ENCODE assay signal across 13 mouse cellular contexts in the genomic region with DNA sequence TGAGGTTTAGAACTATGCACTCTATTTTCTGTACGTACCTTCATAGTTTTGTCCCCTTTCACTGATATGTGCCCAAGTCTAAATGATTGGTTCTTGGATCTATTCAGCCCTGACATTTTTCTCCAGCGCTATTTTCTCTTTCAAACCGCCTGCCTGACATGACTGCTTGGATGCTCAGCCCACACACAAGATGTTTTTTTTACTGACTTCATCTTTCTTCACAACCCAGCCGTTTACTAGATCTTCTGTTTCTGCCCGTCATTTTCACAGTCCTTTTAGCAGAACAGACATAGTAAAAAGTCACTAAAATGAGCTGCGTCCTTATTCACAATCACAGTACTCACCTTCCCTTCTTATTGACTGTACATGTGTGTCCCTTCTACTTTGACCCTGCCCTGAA.
"Had no signal": no experiment of that assay in that cellular context is flagged by ENCODE, and none has a peak within 500 bp of the region (broad histone marks: within the 10 kb centered on the region; RNA-seq: fewer than 3 reads in every experiment).

No protein-coding gene starts in this region.

- H3K4me3 ChIP-seq: limb, embryonic 12.5 days; limb, embryonic 15.5 days had no signal

- H3K27ac ChIP-seq: kidney, postnatal 0 days; limb, embryonic 12.5 days; limb, embryonic 15.5 days; liver, embryonic 14.5 days; macrophage had no signal

- DNase-seq: kidney, adult 2 months; kidney, postnatal 25 days; liver, postnatal 0 days; lung, embryonic 14.5 days; midbrain, embryonic 14.5 days; thymus, adult 2 months; thymus, postnatal 14 days; thymus, postnatal 4 days had no signal
